Mouse (Mus musculus) forebrain, postnatal 0 days (tissue): ENCODE data around the gene Ppp4r3b. TPM values are rescaled to one million over a fixed set of nuclear protein-coding genes. Genes with fewer than 3 reads are reported as not detected.

Experiments
- ATAC-seq: fragments of 200-750 bp; cut with Nextera tagmentation; 2 replicates; pipeline ENCODE4 v1.8.0; 2017; ENCODE audit warnings: mild to moderate bottlenecking, moderate library complexity
- DNase-seq: peaks from one replicate; pipeline ENCODE4 v3.0.0-alpha.2; 2015
- H3K27ac ChIP-seq: fragments of 300-500 bp; sonication (generic); 2 replicates; pipeline ENCODE4 v1.5.1; 2014; ENCODE audit warnings: low read depth, mild to moderate bottlenecking, antibody characterized with exemption, low read length, moderate library complexity, mixed read lengths
- H3K27me3 ChIP-seq: fragments of 300-500 bp; sonication (generic); 2 replicates; pipeline ENCODE4 v1.6.1; 2014; ENCODE audit warnings: mild to moderate bottlenecking, low read length, mixed read lengths; ENCODE audit not compliant: insufficient read depth
- H3K36me3 ChIP-seq: fragments of 300-500 bp; sonication (generic); 2 replicates; pipeline ENCODE4 v1.6.1; 2014; ENCODE audit warnings: mild to moderate bottlenecking, moderate library complexity; ENCODE audit not compliant: insufficient read depth
- H3K4me1 ChIP-seq: fragments of 300-500 bp; sonication (generic); 2 replicates; pipeline ENCODE4 v1.6.1; 2014; ENCODE audit warnings: antibody characterized with exemption; ENCODE audit not compliant: insufficient read depth
- H3K4me2 ChIP-seq: fragments of 300-500 bp; sonication (generic); 2 replicates; pipeline ENCODE4 v1.6.1; 2014; ENCODE audit warnings: low read depth, mild to moderate bottlenecking, moderate library complexity
- H3K4me3 ChIP-seq: fragments of 300-500 bp; sonication (generic); 2 replicates; pipeline ENCODE4 v1.5.1; 2014; ENCODE audit warnings: low read depth, low read length, mixed read lengths
- H3K9ac ChIP-seq: fragments of 300-500 bp; sonication (generic); 2 replicates; pipeline ENCODE4 v1.6.1; 2014; ENCODE audit warnings: mild to moderate bottlenecking
- H3K9me3 ChIP-seq: fragments of 300-500 bp; sonication (generic); 2 replicates; pipeline ENCODE4 v1.6.1; 2016; ENCODE audit warnings: low read length
- CTCF ChIP-seq: sonication (generic); IDR thresholded peaks from 2 replicates; pipeline ENCODE4 v1.5.1; 2016; ENCODE audit warnings: antibody characterized with exemption, control low read depth, low read depth
- WGBS: fragments of 180-500 bp; shearing (Covaris S2); extraction: QIAGEN DNeasy Blood & Tissue Kit; methylation state at CpG from one replicate; pipeline ENCODE4 v1.1.7; 2014; 5-methylcytosine and 5-hydroxymethylcytosine counted together
- polyA plus RNA-seq: library from polyadenylated mRNA; unstranded; fragments of >200 nt; fragmentation: Nextera tagmentation; extraction: Ambion mirVana; gene quantifications from 2 replicates; pipeline ENCODE4 v1.2.1, GENCODE M21; 2015
- total RNA-seq: library from RNA; depleted of rRNA; stranded (reverse); fragments of >200 nt; gene quantifications from 2 replicates; pipeline ENCODE4 v1.2.3, GENCODE M21; 2014

Gene Ppp4r3b
- total and polyA plus RNA-seq, 2 experiments from 2014 or later = 56.8 to 57.6 TPM

DNA sequence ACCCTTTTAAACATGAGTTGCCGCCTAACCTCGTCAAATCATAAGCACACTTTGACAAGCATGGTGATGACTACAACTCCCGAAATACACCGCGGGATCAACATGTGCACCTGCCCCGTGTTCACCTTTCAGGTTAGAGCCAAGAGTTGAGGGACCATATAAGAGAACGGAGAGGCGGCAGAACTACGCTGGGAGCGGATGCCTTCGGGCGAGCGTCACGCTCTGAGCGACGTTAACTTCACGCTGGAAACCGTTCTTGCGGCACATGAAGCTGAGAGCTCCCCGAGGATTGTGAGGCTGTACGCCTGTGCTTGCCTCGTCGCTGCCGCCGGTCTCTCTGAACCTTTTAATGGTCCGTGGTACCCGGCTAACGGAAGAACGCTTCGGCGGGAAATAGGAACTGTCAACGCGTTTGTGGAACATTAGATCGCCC is 715 bp upstream of the Ppp4r3b start:
- peak overlapping the region; percentile 83 for H3K27ac ChIP-seq
- ATAC-seq (peak; percentile 28), DNase-seq (peak; percentile 73)
- peak overlapping the region; percentile 87 for H3K4me2 ChIP-seq
- peak overlapping the region; percentile 67 for H3K9ac ChIP-seq
- H3K36me3 ChIP-seq = no peaks in the 10 kb centered on the region
- H3K9me3 ChIP-seq = no peaks in the 10 kb centered on the region
- no peak for TF ChIP-seq CTCF
- WGBS = under 1% methylated on average over 34 of the region's 34 CpGs
- H3K4me1 ChIP-seq = peaks cover 12% of the 10 kb centered on the region
- peak overlapping the region; percentile 99 for H3K4me3 ChIP-seq
- no peaks in the 10 kb centered on the region for H3K27me3 ChIP-seq

DNA sequence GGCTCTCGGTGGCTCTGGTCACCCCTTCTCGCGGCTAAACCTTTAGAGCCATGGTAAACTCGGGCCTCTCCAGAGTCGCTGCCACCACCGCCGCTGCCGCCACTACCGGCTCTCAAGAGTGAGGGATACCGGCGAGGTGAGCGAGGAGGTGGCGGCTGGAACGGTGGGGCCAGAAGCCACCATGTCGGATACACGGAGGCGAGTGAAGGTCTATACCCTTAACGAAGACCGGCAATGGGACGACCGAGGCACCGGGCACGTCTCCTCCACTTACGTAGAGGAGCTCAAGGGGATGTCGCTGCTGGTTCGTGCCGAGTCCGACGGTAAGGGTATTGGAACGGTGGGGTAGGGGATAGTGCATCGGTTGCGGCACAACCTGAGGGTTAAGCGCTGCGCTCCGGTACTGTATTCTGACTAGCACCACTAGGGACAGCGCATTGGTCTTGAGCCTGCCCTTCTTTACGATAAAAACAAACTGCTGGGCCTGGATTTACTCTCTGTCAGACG is 488 bp downstream of the Ppp4r3b start:
- ATAC-seq = peak; percentile 63
- TF ChIP-seq CTCF = peak; percentile 67
- Histone ChIP-seq H3K9me3 (no peaks in the 10 kb centered on the region), H3K27ac (peak overlapping the region; percentile 100), H3K4me1 (peaks cover 12% of the 10 kb centered on the region), H3K36me3 (no peaks in the 10 kb centered on the region), H3K9ac (peak overlapping the region; percentile 99), H3K4me2 (peak overlapping the region; percentile 60), H3K27me3 (no peaks in the 10 kb centered on the region), H3K4me3 (peak overlapping the region; percentile 99)
- under 1% methylated on average over 38 of the region's 38 CpGs for WGBS
- DNase-seq = peak; percentile 79

DNA sequence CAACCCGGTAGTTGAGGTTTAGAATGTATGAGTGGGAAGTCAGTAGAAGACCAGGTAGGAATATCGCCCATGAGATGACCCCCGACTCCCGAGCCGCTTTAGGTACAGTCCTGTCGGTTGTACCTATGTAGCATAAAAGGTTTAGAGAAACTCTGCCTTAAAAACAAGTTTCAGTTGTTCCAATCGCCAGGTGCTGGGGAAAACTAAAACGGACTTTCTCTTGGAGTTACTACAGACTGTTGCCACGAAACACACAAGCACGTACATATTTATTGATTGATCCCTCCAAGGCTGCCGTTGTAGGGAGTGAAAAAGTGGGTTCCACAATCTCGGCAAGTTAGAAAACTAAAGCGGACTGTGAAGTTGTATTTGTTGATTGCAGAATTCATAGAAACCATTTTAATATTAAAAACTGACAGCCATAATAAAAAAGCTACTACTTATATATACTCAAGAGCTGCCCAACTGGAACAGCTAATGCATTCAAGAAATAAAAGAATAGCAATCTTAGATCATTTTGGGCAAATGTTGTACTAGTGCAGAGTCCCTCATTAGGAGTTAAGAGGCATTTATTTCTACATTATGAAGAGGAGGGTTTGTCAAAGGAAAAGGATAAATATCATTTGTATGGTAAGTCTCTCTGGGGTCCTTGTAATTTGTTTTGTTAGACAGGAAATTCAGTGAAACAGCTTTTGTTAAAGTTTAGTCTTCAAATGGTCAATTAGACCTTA is 1.2 kb downstream of the Ppp4r3b start:
- no peak for ATAC-seq

GRCm38 (mm10) chr11:29179319-29179718 is 6.6 kb downstream of the Ppp4r3b start:
- 92% methylated on average over 1 of the region's 1 CpGs for WGBS
- ATAC-seq = no peak
- no peaks in the 10 kb centered on the region for H3K4me1 ChIP-seq

More for the DNA sequence above, 1.2 kb downstream of the Ppp4r3b start:
- H3K27me3 ChIP-seq = no peaks in the 10 kb centered on the region
- peak overlapping the region; percentile 99 for H3K4me3 ChIP-seq
- peaks cover 12% of the 10 kb centered on the region for H3K4me1 ChIP-seq
- no peaks in the 10 kb centered on the region for H3K36me3 ChIP-seq
- peak overlapping the region; percentile 99 for H3K9ac ChIP-seq
- H3K9me3 ChIP-seq = no peaks in the 10 kb centered on the region
- DNase-seq = peak; percentile 5
- H3K4me2 ChIP-seq = peak overlapping the region; percentile 60
- WGBS = 6% methylated on average over 13 of the region's 13 CpGs
- TF ChIP-seq CTCF = no peak
- H3K27ac ChIP-seq = peak overlapping the region; percentile 100; the same call in 1 of the 2 replicates

GRCm38 (mm10) chr11:29180657-29181056 is 8.0 kb downstream of the Ppp4r3b start:
- 17% methylated on average over 3 of the region's 3 CpGs for WGBS
- peak; percentile 45 for ATAC-seq
- peak; percentile 58 for DNase-seq
- no peak overlapping the region for H3K9ac ChIP-seq
- no peaks in the 10 kb centered on the region for H3K4me1 ChIP-seq
- H3K27me3 ChIP-seq = no peaks in the 10 kb centered on the region
- no peak for TF ChIP-seq CTCF
- H3K27ac ChIP-seq = no peak overlapping the region
- peaks cover 13% of the 10 kb centered on the region; the same call in 1 of the 2 replicates for H3K36me3 ChIP-seq
- H3K4me2 ChIP-seq = no peak overlapping the region
- no peak overlapping the region for H3K4me3 ChIP-seq
- H3K9me3 ChIP-seq = no peaks in the 10 kb centered on the region

More at GRCm38 (mm10) chr11:29179319-29179718, 6.6 kb downstream of the Ppp4r3b start:
- no peak overlapping the region for H3K27ac ChIP-seq
- no peak overlapping the region for H3K9ac ChIP-seq
- H3K36me3 ChIP-seq = peaks cover 5% of the 10 kb centered on the region; the same call in 1 of the 2 replicates
- no peak for DNase-seq
- no peaks in the 10 kb centered on the region for H3K9me3 ChIP-seq
- H3K27me3 ChIP-seq = no peaks in the 10 kb centered on the region
- H3K4me2 ChIP-seq = no peak overlapping the region
- no peak overlapping the region for H3K4me3 ChIP-seq
- TF ChIP-seq CTCF = no peak

DNA sequence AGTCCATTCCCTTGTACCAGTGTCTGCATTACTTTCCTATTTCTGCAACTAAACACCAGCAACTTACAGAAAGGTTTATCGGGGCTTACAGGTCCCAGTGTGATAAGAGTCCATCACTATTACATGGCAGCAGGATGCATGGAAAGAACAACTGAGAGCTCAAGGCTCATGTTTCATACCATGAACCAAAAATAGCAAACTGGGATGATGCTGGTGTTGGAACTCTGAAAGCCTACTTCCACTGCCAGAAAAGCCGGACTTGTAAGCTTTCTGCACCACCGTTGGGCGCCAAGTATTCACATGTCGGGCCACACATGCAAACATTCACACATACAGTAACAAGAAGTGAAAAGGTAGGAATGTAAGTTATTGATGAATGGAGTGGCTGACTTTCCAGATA is 9.1 kb downstream of the Ppp4r3b start:
- Histone ChIP-seq H3K36me3 (peaks cover 20% of the 10 kb centered on the region; the same call in 1 of the 2 replicates), H3K9me3 (no peaks in the 10 kb centered on the region), H3K4me3 (no peak overlapping the region), H3K4me2 (no peak overlapping the region), H3K4me1 (no peaks in the 10 kb centered on the region), H3K27me3 (no peaks in the 10 kb centered on the region), H3K27ac (no peak overlapping the region), H3K9ac (no peak overlapping the region)
- DNase-seq (no peak), ATAC-seq (no peak)
- 92% methylated on average over 5 of the region's 5 CpGs for WGBS
- no peak for TF ChIP-seq CTCF

GRCm38 (mm10) chr11:29188981-29189380 is 16.3 kb downstream of the Ppp4r3b start:
- TF ChIP-seq CTCF = no peak
- Histone ChIP-seq H3K4me2 (no peak overlapping the region), H3K9ac (no peak overlapping the region), H3K4me3 (no peak overlapping the region), H3K9me3 (no peaks in the 10 kb centered on the region), H3K4me1 (no peaks in the 10 kb centered on the region), H3K27ac (no peak overlapping the region), H3K27me3 (no peaks in the 10 kb centered on the region), H3K36me3 (peaks cover 36% of the 10 kb centered on the region)
- no peak for DNase-seq
- ATAC-seq = no peak
- WGBS = 91% methylated on average over 2 of the region's 2 CpGs
